In the genomic region with DNA sequence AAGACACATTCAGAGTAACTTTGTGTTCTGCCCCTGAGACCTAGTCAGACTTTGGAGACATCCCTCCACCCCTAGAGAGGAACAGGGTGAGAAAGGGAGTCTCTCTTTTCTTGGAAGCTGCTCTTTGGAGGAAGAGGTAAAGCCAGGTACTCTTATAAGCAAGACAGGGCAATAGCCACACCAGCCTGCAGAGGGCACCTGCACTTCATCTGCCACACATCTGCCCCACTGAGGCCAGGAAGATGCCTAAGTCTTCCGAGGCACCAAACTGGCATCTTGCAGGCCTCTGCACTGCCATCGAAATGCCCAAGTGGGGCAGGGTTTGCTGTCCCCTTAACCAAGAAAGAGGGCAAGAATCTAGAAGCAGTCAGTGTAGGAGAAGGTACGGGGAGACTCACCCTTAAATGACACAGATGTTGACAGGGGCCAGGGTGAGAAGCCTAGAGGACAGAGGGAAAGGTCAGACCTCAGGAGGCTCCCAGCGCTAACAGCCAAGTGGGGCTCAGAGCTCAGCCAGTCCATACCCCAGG, we compare ENCODE assay signal across 1 mouse cellular context.
TF ChIP-seq lines count a peak whose summit lies in the region.

No protein-coding gene starts in this region.

TF ChIP-seq in CH12.LX, 34 proteins besides CTCF, POLR2A, EP300 and RAD21:
- no peak for TF ChIP-seq RCOR1 (conservative IDR thresholded peaks at IDR 0.05; ENCODE audit: low read depth, low read length)
- peak; percentile 40 for TF ChIP-seq SMC3 (IDR thresholded peaks at IDR 0.05; ENCODE audit: low read depth, low read length)
TF ChIP-seq in CH12.LX: peak in this region for 1.
